Mouse (Mus musculus) brain, embryonic 14.5 days (tissue): ENCODE measurements around the gene Gm17657.

Experiments used
- CTCF ChIP-seq: fragments of 200-500 bp; IDR thresholded peaks from 2 replicates; pipeline ENCODE4 v1.5.1; 2012; ENCODE audit warnings: inconsistent platforms, mild to moderate bottlenecking, moderate library complexity, borderline replicate concordance; ENCODE audit not compliant: insufficient read depth, insufficient read length; ENCODE audit errors: extremely low read depth
- POLR2A ChIP-seq: fragments of 200-500 bp; IDR thresholded peaks from 2 replicates; pipeline ENCODE4 v1.6.1; 2012; ENCODE audit warnings: mild to moderate bottlenecking, inconsistent platforms, borderline replicate concordance; ENCODE audit not compliant: poor library complexity, insufficient read depth, insufficient read length, severe bottlenecking; ENCODE audit errors: extremely low read depth

DNA sequence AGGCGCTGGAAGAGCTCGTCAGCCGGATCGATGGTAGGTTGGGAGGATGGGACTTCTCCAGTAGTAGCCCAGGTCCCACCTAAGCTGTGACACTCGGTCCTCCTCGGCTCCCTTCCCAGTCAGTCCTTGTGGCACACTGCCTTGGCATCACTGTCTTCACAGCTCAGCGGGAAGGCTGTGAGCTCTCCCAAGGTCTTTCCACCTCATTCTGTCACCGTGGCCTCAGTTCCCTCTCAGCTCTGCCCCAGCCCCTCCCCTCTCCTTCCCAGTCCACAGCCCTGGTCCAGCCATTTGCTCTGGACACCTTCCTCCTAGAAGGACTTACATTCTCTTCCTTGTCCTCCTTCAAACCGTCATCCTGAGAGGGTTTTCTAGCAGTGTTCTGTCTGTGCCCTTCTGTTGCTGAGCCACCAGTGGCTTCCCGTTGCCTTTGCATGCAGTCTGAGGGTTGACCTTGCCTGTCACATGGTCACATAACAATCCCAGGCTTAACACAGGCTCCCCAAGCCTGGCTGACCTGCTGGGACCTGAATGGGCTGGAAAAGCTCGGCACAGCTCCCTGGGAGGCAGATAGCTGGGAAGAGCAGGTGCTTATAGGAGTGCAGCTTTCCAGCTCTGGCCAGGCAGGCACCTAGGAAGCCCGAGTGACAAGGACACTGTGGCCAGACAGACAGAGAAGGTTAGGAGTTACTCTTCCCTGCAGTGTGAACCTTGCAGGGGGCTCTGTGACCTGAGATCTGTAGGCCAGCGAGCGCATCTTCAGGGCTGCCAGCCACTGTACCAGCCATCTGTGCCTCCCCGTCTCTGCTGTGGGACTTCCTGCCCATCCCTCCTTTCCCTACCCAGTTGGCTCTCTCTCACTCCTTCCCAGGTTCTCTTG, 46.7 kb upstream of the Gm17657 start:
- TF ChIP-seq CTCF (no peak), POLR2A (no peak)
